Mouse (Mus musculus) megakaryocyte, embryonic 14.5 days (primary cell): Measurements from ENCODE around the gene Mrtfa.

Experiments used
- FLI1 ChIP-seq: IDR thresholded peaks from 2 replicates; pipeline ENCODE4 v1.6.1; 2012; ENCODE audit warnings: low read length, inconsistent platforms, mixed read lengths
- GATA1 ChIP-seq: IDR thresholded peaks from 3 replicates; pipeline ENCODE4 v1.6.1; 2012; ENCODE audit warnings: mixed read lengths, low read length, inconsistent platforms, borderline replicate concordance

DNA sequence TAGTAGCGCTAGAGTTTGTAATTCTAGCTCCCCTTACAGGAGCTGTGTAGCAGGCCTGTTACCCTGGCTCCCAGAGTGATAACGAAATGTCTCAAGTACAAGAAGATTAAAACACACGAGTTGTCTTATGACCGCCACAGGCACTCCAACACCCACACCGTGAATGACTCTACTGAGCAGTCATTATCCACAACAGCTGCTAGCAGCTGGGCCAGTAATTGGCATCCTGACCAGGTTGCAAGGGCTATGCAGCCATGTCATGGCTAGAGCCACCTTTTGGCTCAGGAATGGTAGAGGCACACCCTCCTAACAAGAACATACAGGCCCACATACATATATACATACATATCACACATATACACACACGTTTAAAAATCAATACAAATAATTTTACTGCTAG lies 70.4 kb downstream of the Mrtfa start:
- TF ChIP-seq GATA1 (no peak), FLI1 (no peak)
